Mouse (Mus musculus): ENCODE measurements around the gene Mfsd2b.

- TF ChIP-seq CTCF (IDR thresholded peaks at IDR 0.05; ENCODE audit: low read depth) (peak; percentile 24; the same call in 1 of the 2 replicates), EP300 (optimal IDR thresholded peaks at IDR 0.05) (no peak)
Observed at GRCm38 (mm10) chr12:4905946-4906345, 31.8 kb upstream of the Mfsd2b start.
